Mouse (Mus musculus) heart, postnatal 14 days (tissue): Measurements from ENCODE around the gene Gm20852. TPM values are rescaled to one million over a fixed set of nuclear protein-coding genes. Genes with fewer than 3 reads are reported as not detected.
"Not testable (repeated sequence)": the region's sequence is repeated elsewhere in the genome, so short reads cannot be mapped to it uniquely, and the experiment has no call there.

Experiments
- DNase-seq, 2 experiments: peaks; one replicate each; pipeline ENCODE4 v3.0.0; 2021 to 2022
- intact Hi-C: fragments of 180-260 bp; cut with DNase I; formaldehyde crosslinking; loops from one replicate; pipeline ENCODE4 v1.15.1; 2025
- long read RNA-seq, 2 experiments: library from polyadenylated mRNA; stranded (forward); transcript quantifications; one replicate each; pipeline ENCODE4 v2.0.0; 2021
- total RNA-seq, 2 experiments: library from RNA; stranded (reverse); gene quantifications; 2 replicates each; pipeline ENCODE4 v1.2.3; 2021

The Gm20852 gene
- not detected for total RNA-seq
- long read RNA-seq, experiment 1, result 0 reads
- long read RNA-seq, experiment 2, result 0 reads

GRCm38 (mm10) chrY:66742023-66742422 is at the start of gene Gm20852:
Gene Gm20852, minus strand, starts transcription at chrY:66742123.
- intact Hi-C loops, DNase-seq: not testable (repeated sequence)
